Mouse (Mus musculus): ENCODE measurements around the gene Arhgap25.
"Not testable (repeated sequence)": the region's sequence is repeated elsewhere in the genome, so short reads cannot be mapped to it uniquely, and the experiment has no call there.

The Arhgap25 gene

DNA sequence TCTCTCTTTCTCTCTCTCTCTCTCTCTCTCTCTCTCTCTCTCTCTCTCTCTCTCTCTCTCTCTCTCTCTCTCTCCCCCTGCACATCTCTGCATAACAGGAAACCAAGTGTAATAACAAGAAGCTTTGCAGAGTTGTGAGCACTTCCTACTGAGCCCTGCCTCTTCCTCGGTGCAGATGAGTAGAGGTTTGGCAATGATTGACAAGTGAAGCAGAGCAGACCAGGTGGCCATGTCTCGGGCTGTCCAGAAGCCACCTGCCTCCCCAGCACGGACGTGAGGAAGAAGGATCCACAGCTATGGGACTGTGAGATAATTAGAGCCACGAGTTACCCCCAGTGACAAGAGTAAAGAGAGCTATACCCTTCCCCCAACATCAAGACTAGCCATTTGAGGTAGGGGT is 29.1 kb downstream of the Arhgap25 start:
- DNase-seq (ENCODE audit: low spot score in 2 of 2): no peak

- DNase-seq (ENCODE audit: low spot score in 2 of 2): no peak
Observed at GRCm38 (mm10) chr6:87503536-87503935, 29.5 kb downstream of the Arhgap25 start.

- DNase-seq (ENCODE audit: low spot score in 2 of 2): no peak
Observed at GRCm38 (mm10) chr6:87502831-87503286, 30.2 kb downstream of the Arhgap25 start.

- no peak for DNase-seq (ENCODE audit: low spot score in 2 of 2)
Observed at GRCm38 (mm10) chr6:87502411-87502810, 30.6 kb downstream of the Arhgap25 start.

DNA sequence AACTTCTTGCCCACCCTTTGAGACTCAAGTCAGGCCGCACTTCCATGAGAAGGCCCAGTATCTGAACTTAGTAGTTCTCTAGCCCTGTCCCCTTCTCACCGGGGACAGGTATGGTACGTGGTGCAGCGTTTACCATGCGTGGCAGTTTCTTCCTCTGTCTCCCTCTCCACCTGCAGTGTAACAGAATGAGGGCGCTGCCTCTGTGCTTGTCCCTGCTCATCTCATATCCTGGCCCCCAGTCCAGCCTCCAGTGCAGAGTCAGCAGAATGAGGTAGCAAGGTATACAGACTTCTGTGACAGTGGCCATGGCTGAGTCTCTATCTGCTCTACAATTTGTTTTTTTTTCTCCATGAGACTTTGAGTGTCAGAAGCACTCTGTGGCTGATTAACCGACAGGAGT is 32.4 kb downstream of the Arhgap25 start:
- no peak for DNase-seq (ENCODE audit: low spot score in 2 of 2)

DNA sequence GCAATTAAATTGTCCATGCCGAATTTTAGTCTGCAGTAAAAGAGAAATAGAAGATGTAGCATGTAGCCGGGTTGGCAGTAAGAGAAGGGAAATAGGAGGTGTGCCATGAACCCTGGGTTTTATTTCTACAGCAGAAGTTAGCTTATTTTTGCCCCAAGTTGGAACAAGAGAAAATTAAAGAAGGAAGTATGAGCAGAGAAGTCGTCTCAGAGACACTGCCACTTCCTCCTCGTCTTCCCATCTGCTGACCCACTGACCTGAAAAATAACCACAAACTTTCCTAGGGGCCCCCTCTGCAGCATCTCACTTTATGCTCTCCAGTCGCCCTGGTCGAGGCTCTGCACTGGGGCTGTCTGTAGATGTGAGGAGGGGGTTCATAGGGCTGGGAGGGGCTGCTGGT is 33.3 kb downstream of the Arhgap25 start:
- no peak for DNase-seq (ENCODE audit: low spot score in 2 of 2)

- peak; percentile 45 to 55 for DNase-seq (ENCODE audit: low spot score in 2 of 2)
Observed at GRCm38 (mm10) chr6:87496143-87496542, 36.9 kb downstream of the Arhgap25 start.

DNA sequence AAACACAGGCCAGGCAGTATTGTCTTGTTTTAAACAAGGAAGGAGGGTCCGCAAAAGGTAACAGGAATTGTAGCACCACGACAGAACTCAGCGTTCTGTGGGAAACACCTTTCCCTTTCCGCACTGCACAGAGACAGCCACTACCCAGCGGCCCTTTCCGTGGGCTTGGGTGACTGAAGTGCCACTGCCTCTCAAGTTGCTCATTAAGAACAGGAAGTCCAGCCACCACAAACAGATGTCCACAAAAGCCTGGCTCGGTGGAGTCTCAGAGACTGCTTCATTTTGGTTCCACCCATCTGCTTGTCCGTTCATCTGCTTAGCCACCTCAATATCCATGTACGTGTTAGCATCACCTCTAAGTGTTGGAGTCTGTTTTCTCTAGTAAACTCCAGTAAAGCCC is 38.7 kb downstream of the Arhgap25 start:
- no peak for DNase-seq (ENCODE audit: low spot score in 2 of 2)

- DNase-seq (ENCODE audit: low spot score in 2 of 2): no peak
Observed at GRCm38 (mm10) chr6:87487657-87488426, 45.2 kb downstream of the Arhgap25 start.

DNA sequence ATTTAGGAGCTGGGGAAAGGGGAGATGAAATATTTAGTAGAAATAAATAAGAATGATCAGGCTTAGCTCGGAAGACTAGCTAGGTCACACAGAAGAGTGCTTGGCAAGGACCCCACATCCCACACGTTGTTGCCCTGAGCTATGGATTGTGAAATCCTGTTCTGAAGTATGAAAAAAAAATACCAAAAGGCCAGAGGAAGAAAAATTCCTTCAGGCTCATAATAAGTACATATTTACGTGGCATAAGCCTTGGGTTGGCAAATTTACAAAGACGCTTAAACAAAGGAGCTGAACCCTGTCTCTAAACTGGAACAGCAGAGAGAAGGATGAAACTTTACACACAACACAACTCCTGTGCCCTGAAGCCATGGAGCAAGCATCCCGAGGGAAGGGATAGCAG is 48.3 kb downstream of the Arhgap25 start:
- no peak for DNase-seq (ENCODE audit: low spot score in 2 of 2)

GRCm38 (mm10) chr6:87483900-87484289 is 49.2 kb downstream of the Arhgap25 start:
- DNase-seq (ENCODE audit: low spot score in 2 of 2): no peak

DNA sequence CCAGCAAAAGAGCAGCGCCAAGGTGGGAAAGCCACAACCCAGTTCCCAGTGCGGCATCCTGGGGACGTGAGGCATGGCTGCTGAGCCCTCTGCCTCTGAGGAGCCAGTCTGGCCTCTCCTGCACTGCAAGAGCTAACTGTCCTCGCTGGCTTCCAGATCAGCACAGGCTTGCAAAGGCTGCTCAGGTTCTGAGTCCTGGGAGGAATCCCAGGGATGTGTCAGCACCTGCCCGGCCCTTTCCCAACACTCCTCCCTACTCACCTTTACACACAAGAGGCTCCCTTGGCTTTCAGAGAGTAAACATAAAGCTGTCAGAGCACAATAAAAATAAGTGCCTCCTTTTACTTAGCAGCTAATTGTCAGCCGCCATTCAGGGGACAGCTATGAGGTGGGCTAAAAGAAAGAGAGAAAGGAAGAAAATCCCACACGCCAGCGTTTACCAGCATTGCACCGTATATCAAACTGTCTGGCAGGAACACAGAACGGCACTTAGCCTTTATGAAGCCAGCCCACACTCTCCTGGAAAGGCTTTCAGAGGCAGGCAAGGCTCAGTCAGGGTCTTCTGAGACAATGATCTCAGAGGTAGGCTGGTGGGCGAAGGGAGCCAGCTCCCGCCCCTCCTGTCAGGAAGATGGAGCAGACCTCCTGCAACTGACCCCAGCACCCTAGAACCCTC is 49.7 kb downstream of the Arhgap25 start:
- DNase-seq (ENCODE audit: low spot score in 2 of 2): no peak

DNA sequence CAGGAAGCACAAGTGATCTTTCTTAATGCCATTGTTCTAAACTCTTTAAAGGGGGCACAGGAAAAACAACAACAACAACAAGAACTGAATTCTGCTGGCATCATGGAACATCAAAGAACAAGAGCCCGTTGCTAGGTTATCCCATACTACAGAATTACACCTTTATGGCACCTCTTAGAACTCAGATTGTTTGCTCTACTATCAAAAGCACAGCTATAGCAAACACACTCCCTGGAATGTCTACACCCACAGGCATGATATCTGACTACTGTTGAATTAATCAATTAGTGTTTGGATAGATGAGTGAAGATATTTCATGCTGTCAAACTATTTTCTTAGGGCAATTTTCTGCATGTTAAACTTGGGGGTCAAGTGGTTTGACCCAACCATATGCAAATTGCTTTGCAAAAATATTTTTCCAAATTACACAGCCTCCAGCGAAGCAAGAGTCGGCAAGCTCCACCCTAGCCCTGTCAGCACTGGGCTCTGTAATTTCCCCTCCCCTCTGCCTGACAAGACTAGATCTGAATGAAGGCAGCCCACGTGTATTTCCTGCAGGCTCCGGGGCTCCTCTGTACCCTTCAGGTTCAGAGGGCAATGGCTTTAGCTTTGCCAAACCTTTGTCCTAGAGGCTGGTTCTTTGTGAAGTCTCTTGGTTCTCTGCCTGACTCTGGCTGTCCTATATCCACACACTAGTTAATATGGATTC is 53.6 kb downstream of the Arhgap25 start:
- no peak for DNase-seq (ENCODE audit: low spot score in 2 of 2)

- no peak for DNase-seq (ENCODE audit: low spot score in 2 of 2)
Observed at GRCm38 (mm10) chr6:87478847-87479246, 54.2 kb downstream of the Arhgap25 start.

DNA sequence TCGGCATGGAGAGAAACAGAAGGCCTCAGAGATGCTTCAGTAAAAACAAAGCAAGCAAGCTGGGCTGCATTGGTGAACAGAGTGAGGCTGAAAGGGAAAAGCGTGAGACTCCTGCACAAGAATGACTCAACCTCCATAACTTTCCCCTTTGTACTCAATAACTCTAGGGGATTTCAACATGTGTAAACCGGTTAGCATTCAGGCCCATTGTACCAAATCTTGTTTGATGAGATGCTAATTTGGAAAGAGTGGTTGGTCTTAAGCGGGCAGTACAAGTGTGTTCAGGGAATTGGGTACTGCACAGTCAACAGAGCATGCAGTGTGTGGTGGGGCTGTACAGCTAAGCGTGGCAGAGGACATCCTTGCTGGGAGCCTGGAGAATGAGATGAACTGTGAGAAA is 57.8 kb downstream of the Arhgap25 start:
- no peak for DNase-seq (ENCODE audit: low spot score in 2 of 2)

DNA sequence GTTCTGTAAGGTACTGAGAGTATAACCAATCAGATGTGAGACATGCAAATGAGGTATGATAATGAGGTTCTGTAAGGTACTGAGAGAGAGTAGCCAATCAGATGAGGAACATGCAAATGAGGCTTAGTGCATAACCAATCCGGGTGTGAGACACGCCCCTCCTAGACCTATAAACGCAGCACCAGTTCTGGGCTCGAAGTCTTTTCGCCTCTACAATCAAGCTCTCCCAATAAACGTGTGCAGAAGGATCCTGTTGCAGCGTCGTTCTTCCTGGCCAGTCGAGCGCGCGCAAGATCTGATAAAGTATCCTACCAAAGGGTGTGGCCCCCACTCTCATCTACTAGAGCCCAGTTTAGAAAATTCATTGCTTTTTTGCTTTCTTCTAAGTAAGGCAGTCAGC is 63.0 kb downstream of the Arhgap25 start:
- not testable (repeated sequence) for DNase-seq (ENCODE audit: low spot score in 2 of 2)

DNA sequence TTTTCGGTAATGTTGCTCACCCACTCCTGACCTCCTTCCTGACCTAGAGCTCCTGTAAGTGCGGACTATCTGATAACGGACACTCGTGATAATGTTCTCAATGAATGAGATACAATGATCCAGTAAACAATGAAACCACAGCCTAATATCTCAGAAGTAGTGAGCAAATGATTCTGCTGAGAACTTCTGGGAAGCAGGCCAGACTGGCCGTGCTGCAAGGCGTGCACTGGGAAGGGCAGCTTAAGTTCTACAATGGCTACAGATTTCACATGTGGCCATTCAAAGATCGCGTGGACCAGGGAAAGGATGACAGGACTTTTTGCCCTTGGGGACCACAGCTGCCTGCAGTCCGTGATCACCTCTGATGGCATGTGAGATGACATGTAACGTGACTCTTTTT is 64.7 kb downstream of the Arhgap25 start:
- no peak for DNase-seq (ENCODE audit: low spot score in 2 of 2)

- DNase-seq (ENCODE audit: low spot score in 2 of 2): no peak
Observed at GRCm38 (mm10) chr6:87467373-87467772, 65.7 kb downstream of the Arhgap25 start.

GRCm38 (mm10) chr6:87466221-87466620 is 66.8 kb downstream of the Arhgap25 start:
- peak in 1 of 2 experiments; percentile 43 for DNase-seq (ENCODE audit: low spot score in 2 of 2)

DNA sequence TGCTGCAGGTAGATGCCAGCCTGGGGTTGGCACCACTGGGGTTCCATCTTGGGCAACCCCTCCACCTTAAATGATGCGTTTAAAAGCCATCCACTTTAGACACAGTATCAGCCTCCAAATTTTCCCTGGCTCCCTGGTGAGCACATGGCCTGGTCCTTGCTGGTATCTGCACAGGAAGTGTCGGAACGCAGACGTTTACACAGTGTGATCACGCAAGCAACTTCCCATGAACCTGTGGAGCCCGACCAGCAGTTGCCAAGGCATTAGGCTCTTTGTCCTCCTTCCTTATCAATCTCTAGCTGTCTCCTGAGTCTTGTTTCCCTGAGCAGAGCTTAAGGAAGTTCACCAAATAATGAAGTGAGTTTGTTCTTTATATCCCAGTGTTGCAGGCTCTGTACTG is 77.6 kb downstream of the Arhgap25 start:
- DNase-seq (ENCODE audit: low spot score in 2 of 2): no peak

DNA sequence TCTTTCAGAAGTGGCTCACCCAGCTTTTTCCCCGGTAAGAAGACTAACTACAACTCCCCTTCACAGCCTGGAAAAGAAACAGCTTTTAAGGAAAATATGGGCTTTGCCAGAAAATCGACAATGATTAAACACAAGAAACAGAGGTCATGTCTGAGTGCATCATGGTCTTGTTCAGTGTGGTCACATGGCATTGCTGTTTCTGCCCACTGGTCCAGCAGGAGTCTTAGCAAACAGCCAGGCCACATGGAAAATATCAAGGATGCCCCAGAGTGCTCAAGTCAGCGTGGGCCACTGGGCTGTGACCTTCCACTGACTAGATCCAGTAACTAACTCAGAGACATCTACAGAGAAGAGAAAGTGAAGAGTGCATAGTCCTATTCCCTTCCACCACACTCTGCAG is 81.3 kb downstream of the Arhgap25 start:
- no peak for DNase-seq (ENCODE audit: low spot score in 2 of 2)

- peak in 1 of 2 experiments; percentile 40 for DNase-seq (ENCODE audit: low spot score in 2 of 2)
Observed at GRCm38 (mm10) chr6:87451016-87451415, 82.0 kb downstream of the Arhgap25 start.

- DNase-seq (ENCODE audit: low spot score in 2 of 2): no peak
Observed at GRCm38 (mm10) chr6:87449534-87449933, 83.5 kb downstream of the Arhgap25 start.
